Mouse (Mus musculus) c-Kit-positive CD71-positive TER-119-negative erythroid progenitor cells, embryonic 14.5 days (primary cell): ENCODE data around the gene Lbhd2.
A peak's percentile ranks its signal among the peaks of the same experiment; 100 is the strongest.

Experiments used
- DNase-seq: peaks from one replicate; pipeline ENCODE4 v3.0.0-alpha.2; 2013; ENCODE audit warnings: low read depth

Gene Lbhd2

GRCm38 (mm10) chr12:111409583-111409982 is 3.0 kb downstream of the Lbhd2 start:
- DNase-seq: no peak

- no peak for DNase-seq
Measured at GRCm38 (mm10) chr12:111411631-111412355, 5.2 kb downstream of the Lbhd2 start.

DNA sequence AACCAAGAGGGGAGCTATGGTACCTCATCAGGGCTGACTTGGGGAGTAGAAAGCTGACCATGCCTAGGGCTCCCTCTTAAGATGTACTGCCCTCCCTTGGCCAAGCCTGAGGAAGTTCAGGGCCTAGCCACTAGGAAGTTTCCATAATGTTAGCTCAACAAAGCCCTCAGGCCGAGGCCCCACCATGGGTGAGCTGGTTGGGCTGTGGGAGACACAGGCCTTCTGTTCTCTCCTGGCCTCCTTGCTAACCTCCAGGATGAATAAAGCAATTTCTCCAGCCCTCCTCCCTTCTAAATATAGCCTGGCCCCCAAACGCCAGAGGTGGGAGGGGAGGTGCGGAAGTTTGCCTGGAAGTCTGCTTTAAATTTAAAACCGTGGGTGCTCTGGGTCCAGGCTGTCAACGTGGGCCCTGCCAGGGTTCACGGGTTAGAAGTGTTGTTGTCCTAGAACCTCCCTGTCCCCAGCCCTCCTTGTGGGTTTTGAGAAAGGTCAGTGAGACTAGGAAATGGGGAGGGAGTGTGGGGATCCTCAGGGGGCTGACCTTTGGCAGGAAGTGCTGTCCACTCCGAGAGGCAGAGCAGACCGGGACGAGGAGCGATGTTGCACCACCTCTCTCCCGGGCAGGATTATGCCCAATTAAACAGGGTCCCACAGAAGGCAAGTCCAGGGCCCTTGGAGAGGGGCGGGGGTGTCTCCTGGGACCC is 6.1 kb downstream of the Lbhd2 start:
- no peak for DNase-seq

- peak; percentile 77 for DNase-seq
Measured at GRCm38 (mm10) chr12:111413300-111413699, 6.7 kb downstream of the Lbhd2 start.

- no peak for DNase-seq
Measured at GRCm38 (mm10) chr12:111416921-111417779, 10.5 kb downstream of the Lbhd2 start, which contains the start of gene Exoc3l4. Exoc3l4 (plus strand) TSS chr12:111417017.

GRCm38 (mm10) chr12:111419918-111420317 is 13.3 kb downstream of the Lbhd2 start:
- DNase-seq: no peak

DNA sequence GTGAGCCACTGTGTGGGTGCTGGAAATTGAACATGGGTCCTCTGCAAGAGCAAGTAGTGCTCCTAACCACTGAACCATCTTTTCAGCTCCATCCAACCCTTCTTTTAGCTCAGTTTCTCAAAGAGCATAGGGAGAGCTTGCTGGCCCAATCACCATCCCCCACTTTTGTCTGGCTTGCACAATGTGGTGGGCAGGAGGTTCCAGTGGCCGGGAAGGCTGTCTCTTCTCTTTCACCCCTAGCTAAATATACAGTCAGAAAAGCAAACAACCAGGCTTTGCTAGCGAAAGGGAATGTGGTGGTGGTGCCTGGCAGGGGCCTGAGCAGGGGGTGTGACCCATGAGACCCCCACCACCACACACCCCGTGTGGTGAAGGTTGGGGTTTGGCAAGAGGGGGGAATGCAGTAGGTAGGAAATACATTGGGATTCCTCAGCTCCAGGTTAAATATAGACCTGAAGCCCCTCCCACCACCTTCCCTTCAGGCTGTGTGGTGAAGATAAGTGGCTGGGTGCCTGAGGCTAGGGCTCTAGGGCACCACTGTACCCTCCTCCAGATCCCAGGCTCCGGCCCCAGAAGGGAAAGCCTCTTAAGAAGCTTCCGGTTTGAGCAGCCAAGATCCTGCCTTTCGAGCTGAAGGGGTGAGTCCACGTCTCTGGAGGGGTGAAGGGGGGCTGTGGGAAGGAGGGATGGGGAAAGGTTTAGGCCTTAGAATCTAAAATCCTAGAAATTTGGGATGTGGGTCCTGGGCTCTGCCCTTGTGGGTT is 14.5 kb downstream of the Lbhd2 start:
- no peak for DNase-seq

DNA sequence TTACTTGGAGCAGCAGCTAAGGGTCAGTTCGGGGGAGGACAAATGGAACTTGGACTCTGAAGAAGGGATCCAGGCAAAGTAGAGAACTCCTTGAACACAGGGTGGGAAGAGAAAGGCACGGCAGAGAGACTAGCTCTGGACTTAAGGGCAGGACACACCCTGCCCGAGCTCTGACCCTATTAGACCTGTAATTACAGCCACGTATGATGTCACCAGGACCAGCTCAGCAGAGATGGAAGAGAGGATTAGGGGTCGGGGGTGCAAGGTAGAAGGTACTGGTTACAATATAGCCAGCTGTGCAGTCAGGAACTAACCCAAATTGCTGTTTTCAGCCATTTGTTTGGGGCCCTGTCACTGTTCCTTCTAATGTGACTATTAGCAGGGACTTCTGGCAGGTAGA is 16.2 kb downstream of the Lbhd2 start:
- no peak for DNase-seq

DNA sequence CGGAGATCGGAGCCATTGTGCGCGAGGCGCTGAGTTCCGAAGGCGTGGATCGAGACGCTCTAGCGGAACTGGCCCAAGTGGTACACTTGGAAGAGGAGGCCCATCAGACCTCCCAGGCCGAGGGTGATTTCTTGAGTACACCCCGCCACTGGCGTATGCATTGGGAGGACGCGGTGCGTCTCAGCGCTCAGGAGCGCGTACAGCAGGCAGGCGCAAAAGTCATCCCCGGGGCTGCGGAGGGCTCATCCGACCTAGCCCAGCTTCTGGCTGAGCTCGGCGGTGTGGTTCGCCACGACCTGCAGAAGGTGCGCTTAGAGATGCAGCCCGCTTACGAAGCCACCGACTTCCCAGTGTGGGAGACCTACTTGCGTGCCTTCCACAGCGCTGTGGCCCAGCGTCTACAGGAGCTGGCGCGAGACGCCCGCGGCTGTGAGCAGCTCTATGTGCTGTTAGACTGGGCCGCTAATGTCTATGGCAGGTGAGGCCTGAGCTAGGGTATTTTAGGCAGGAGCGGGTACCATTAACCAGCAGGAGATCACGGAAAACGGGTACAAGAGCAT is 17.0 kb downstream of the Lbhd2 start:
- DNase-seq: no peak

- DNase-seq: no peak
Measured at GRCm38 (mm10) chr12:111424547-111424946, 17.9 kb downstream of the Lbhd2 start.

- peak; percentile 74 for DNase-seq
Measured at GRCm38 (mm10) chr12:111425258-111425657, 18.6 kb downstream of the Lbhd2 start.

DNA sequence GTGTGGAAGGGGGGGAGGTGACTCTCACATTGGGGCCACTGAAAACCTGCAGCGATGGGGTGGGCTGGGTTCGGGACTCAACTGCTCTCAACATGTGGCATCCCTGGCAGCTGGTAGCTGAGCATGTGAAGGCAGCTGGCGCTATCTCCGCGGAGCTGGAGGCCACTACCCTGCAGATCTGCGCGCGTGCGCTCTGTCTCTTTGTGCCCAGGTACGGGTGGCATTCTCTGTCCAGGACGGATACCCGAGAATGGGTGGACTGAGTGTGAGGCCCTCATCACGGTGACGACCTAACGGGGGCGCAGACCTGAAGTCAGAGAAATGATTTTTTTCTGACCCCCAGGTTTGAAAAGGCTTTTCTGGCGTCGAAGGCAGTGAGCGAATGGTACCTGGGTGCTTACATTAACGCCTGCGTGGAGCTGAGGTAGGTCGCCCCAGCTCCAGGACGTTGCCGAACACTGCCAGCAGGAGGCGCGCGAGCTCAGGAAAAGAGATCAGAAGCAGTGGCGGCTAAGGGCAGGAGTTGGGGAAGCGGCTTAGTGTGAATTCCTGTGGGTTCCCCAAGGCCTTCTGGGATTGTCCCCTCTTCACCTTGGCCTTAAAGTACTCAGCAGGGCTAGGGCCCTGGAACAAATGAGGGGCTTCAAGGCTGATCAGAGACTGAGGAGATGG is 19.3 kb downstream of the Lbhd2 start:
- peak; percentile 73 for DNase-seq

DNA sequence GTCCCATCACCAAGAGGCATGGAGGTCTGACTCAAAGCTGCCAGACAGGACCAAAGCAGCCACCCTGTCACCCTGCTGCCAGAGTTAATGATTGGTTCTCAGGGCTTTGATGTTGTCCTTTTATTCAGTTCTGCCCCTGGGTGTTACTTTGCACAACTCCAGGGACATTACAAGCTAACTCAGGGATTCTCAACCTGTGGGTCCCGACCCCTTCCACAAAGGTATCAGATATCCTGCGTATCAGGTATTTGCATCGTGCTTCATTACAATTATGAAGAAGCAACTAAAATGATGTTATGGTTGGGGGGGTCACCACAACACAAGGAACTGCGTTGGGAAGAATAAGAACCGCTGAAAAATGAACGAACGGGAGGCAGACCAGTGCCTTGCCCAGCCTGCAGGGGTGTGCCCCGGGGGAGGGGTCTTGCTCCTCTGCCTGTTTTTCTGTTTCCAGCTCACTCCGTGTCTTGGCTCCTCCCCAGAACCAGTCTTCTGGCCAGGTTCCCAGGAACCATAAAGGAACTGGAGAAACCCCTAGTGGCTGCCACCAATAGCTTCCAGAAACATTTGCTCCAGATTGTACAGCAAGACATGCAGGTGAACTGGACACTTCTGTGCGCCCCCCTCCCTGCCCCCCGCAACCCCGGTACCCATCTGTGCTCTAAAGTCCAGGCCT is 21.0 kb downstream of the Lbhd2 start:
- DNase-seq: no peak

DNA sequence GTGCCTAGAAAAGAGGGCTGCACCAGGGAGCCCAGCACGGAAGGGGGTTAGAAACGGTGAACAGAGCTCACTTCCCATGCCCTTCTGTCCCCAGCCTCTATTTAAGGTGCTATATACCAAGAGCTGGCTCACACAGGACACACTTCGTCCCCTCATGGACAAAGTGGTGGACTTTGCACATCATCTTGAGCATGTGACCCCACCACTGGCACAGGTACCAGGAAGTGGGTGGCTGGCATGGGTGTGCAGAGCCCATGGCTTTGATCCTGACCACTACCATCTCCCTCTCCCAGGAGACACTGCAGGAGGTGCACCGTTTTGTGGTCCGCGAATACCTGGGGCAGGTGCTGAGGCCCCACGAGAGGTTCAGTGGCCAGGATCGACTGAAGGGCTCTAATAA is 21.8 kb downstream of the Lbhd2 start:
- DNase-seq: no peak

- no peak for DNase-seq
Measured at GRCm38 (mm10) chr12:111428961-111429911, 22.6 kb downstream of the Lbhd2 start.

DNA sequence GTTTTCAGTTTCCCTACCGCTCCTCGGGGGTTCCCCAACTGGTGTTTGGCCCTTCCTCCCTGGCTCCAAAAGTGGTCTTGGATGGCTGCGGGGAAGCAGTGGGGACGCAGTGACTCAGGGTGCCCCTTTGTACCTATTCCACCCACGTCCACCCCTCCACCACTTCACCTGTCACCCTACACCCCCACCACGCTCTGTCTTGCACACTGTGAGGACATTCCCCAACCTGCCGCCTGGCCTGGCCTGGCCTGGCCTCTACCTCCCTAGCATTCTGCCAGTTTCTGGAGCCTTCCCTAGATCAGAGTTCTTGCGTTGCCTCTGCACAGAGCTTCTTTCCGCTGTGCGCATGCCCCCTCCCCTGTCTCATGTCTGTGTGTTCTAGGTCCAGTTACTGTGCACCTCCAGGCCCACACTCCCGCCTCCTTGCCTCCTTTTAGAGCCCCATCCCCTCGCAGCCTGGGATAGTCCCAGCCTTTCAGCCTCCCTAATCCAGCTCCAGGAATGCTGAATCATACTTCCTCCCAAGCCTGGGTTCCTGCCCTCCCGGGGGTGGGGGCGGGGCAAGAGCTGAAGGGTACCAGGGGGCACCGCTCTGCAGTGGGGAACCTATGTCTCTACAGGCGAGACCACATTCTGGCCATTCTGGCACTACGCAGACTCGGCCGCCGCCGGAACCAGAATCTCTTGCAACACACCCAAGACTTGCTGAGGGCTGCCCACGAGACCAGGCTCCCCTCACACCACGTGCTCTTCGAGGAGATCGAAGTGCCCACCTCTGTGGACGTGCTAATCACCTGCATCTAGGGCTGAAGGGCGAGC is 23.6 kb downstream of the Lbhd2 start:
- DNase-seq: no peak

GRCm38 (mm10) chr12:111430868-111431817 is 24.5 kb downstream of the Lbhd2 start:
- DNase-seq: no peak
